Mouse (Mus musculus): ENCODE data around the gene Trem1. TPM values are rescaled to one million over a fixed set of nuclear protein-coding genes. Genes with fewer than 3 reads are reported as not detected.
A peak's percentile ranks its signal among the peaks of the same experiment; 100 is the strongest.

Gene Trem1
- total RNA-seq, 4 experiments from 2014 or later: 0.21 TPM; not detected in 3

GRCm38 (mm10) chr17:48267591-48267990, 35.0 kb downstream of the Trem1 start:
- no peak for DNase-seq (ENCODE audit: low spot score in 2 of 2)

GRCm38 (mm10) chr17:48268276-48268675, 35.7 kb downstream of the Trem1 start:
- no peak for DNase-seq (ENCODE audit: low spot score in 2 of 2)

- DNase-seq (ENCODE audit: low spot score in 2 of 2): no peak
Observed at GRCm38 (mm10) chr17:48269833-48270232, 37.3 kb downstream of the Trem1 start.

GRCm38 (mm10) chr17:48272158-48272557, 39.6 kb downstream of the Trem1 start:
- DNase-seq (ENCODE audit: low spot score in 2 of 2): no peak

- no peak for DNase-seq (ENCODE audit: low spot score in 2 of 2)
Observed at GRCm38 (mm10) chr17:48272598-48272997, 40.0 kb downstream of the Trem1 start.

- no peak for DNase-seq (ENCODE audit: low spot score in 2 of 2)
Observed at GRCm38 (mm10) chr17:48274098-48274497, 41.5 kb downstream of the Trem1 start.

- DNase-seq (ENCODE audit: low spot score in 2 of 2): peak; percentile 48 to 56
Observed at GRCm38 (mm10) chr17:48274885-48275284, 42.3 kb downstream of the Trem1 start.

- no peak for DNase-seq (ENCODE audit: low spot score in 2 of 2)
Observed at GRCm38 (mm10) chr17:48275736-48276135, 43.2 kb downstream of the Trem1 start.

- no peak for DNase-seq (ENCODE audit: low spot score in 2 of 2)
Observed at GRCm38 (mm10) chr17:48278381-48278780, 45.8 kb downstream of the Trem1 start.

- DNase-seq (ENCODE audit: low spot score in 2 of 2): no peak
Observed at GRCm38 (mm10) chr17:48279002-48279401, 46.4 kb downstream of the Trem1 start.

- DNase-seq (ENCODE audit: low spot score in 2 of 2): no peak
Observed at GRCm38 (mm10) chr17:48280943-48281738, 48.6 kb downstream of the Trem1 start.

GRCm38 (mm10) chr17:48281739-48282085, 49.1 kb downstream of the Trem1 start:
- no peak for DNase-seq (ENCODE audit: low spot score in 2 of 2)

- DNase-seq (ENCODE audit: low spot score in 2 of 2): no peak
Observed at GRCm38 (mm10) chr17:48286765-48287164, 54.2 kb downstream of the Trem1 start.

GRCm38 (mm10) chr17:48287276-48287675, 54.7 kb downstream of the Trem1 start:
- DNase-seq (ENCODE audit: low spot score in 2 of 2): no peak

GRCm38 (mm10) chr17:48293500-48294194, 61.1 kb downstream of the Trem1 start:
- no peak for DNase-seq (ENCODE audit: low spot score in 2 of 2)

Other genes starting within 250 kb of the Trem1 start
- not detected for gene 1700122O11Rik, start 194.5 kb upstream of the Trem1 start, total RNA-seq (2022)
- not detected for gene 1700067P10Rik, start 143.4 kb upstream of the Trem1 start, total RNA-seq (2022)
- gene 9830107B12Rik, start 86.5 kb upstream of the Trem1 start, total RNA-seq (2022): under 1 TPM in 1 of 4 experiments, not detected in 3; 0.26 TPM
- not detected for gene A530064D06Rik, start 65.5 kb upstream of the Trem1 start, total RNA-seq (2022)
- gene Trem3, start 15.0 kb downstream of the Trem1 start, total RNA-seq (2022): under 1 TPM in 2 of 4 experiments, not detected in 2; 0.51 to 0.57 TPM
- gene Treml4, start 31.5 kb downstream of the Trem1 start, total RNA-seq (2022): not detected
- 1 to 10 TPM in 2 of 4 experiments, under 1 TPM in 2; 0.28 to 1.9 (median 0.87) TPM for gene Treml2, start 66.7 kb downstream of the Trem1 start, total RNA-seq (2022)
- under 1 TPM in 3 of 4 experiments, not detected in 1; 0.15 to 1.00 (median 0.16) TPM for gene B430306N03Rik, start 83.4 kb downstream of the Trem1 start, total RNA-seq (2022)
- gene Trem2, start 113.6 kb downstream of the Trem1 start, total RNA-seq (2022): 100 to 1,000 TPM in 1 of 4 experiments, 10 to 100 TPM in 3; 12.6 to 115 (median 56.3) TPM
- gene Treml1, start 127.1 kb downstream of the Trem1 start, total RNA-seq (2022): under 1 TPM in 3 of 4 experiments, not detected in 1; 0.46 to 0.72 (median 0.61) TPM
- 10 to 100 TPM; 20.6 to 29.3 (median 24.4) TPM for gene Nfya, start 177.1 kb downstream of the Trem1 start, total RNA-seq (2022)
- 10 to 100 TPM; 15.1 to 16.4 (median 15.8) TPM for gene Oard1, start 177.2 kb downstream of the Trem1 start, total RNA-seq (2022)
- under 1 TPM in 1 of 4 experiments, not detected in 3; 0.52 TPM for gene Apobec2, start 200.2 kb downstream of the Trem1 start, total RNA-seq (2022)
- not detected for gene Tspo2, start 218.8 kb downstream of the Trem1 start, total RNA-seq (2022)
- under 1 TPM; 0.22 to 0.67 (median 0.31) TPM for gene Unc5cl, start 222.1 kb downstream of the Trem1 start, total RNA-seq (2022)

All from left cerebral cortex, adult 8-10 months (tissue).